Mouse (Mus musculus): ENCODE data around the gene Gtpbp1.
A peak's percentile ranks its signal among the peaks of the same experiment; 100 is the strongest.

Gtpbp1 gene

DNA sequence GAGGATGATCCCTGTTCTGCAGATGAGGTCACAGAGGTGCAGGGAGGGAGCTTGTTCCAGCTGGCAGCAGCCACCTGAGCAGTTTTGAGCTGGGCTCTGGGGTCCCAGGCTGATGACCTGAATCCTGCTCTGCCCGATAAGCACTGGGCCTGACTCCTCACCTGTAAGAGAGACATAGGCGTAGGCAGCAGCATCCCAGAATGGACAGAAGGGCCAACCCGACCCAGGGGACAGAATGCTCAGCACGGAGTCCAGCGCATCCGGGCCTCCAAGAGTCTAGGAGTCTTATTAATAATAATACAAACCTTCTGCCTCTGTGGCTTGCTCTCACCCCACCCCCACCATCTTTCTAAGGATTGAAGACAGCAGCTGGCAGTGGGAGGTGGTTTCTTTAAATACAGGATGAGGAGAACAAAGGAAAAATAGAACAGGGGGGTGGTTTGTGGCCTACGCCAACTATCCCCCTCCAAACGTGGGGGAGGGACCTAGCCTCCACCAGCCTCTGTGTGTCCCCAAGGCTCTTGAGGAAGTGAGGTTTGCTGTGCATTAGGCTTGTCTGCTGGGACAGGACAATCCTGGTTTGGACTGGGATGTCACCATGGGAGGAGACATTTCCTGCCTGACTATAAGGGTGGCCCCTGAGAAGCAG is 65.5 kb downstream of the Gtpbp1 start:
- peak; percentile 19 for DNase-seq

DNA sequence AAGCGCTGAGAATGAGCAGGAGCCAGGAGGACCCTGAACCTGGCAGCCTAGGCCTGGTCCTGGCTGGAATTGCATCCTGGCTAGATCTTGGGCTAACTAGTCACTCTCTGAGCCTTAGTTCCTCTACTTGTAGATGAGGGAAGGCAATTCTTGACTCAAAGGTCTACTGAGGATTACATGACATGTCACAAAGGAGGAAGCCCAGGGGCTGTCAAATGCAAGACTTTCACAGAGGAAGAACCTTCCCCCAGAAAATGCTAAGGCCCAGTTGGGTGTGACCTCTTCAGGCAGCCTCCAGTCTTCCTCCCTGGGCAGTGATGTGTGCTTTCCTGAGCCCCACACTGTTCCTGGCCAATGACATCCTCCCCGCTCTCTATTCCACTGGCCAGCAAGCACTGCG is 66.5 kb downstream of the Gtpbp1 start:
- DNase-seq, result no peak

DNA sequence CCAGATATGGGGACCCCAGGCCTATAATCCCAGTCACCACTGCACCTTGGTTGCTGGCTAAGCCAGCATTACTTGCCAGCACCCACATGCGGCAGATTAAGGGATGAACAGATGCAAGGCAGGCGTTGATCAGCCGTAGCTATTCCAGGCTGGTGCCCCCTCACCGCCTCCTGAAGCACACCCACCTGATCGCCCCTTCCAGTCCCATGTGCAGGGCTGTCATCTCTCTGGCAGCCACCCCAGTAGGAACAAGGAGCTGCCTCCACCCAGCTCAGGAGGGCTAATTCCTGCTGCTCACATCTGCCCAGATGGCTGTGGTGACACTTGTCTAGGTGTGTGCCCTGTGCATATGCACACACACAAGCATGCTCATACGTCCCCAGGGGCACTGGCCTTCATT is 70.3 kb downstream of the Gtpbp1 start:
- DNase-seq, result no peak

DNA sequence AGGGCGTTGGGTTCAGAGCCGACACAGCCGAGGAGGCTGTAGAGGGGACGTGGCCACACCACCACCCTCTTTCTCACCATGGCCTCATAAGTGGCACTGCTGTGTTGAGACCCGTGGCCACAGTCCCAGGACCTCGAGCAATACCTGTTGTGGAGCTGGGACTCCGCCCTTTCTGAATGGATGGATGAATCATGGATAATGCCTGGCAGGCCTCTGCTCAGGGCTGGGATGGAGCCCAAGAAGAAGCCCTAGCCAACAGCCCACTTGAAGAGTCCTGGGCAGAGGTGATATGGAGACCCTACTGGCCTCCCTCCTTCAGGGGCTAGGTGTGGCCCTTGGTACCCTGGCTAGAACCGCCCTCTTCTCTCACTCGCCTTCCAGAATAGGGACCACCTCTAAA is 72.4 kb downstream of the Gtpbp1 start:
- DNase-seq, result no peak

DNA sequence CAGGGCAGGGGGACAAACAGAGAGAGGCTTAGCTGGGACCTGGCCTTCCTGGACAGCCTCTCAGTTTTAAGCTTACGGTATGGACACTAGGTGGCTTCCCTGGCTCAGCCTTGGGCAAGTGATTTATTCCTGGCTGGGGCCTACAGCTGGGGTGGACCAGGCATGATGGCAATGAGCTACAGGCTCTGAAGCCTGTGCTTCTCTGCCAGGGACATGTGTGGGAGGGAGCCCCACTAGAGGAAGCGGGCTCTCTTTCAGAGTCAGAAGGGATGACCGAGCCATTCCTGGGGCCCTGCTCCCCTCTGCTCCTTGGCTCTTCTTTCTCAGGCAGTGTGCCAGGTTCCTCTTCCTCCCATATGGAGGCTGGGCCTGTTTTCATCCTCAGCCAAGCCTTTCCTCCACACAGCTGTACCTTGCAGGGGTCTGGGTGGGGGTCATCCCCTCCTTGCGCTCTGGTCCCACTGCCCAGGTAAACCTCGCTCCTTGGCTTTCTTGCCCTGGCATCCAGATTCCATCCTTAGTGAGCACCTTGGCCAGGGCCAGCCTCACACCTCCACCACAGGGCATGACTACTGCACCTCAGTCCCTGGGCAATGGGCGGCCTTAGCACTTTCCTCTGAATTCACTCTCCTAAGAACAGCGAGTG is 73.1 kb downstream of the Gtpbp1 start:
- no peak for DNase-seq

DNA sequence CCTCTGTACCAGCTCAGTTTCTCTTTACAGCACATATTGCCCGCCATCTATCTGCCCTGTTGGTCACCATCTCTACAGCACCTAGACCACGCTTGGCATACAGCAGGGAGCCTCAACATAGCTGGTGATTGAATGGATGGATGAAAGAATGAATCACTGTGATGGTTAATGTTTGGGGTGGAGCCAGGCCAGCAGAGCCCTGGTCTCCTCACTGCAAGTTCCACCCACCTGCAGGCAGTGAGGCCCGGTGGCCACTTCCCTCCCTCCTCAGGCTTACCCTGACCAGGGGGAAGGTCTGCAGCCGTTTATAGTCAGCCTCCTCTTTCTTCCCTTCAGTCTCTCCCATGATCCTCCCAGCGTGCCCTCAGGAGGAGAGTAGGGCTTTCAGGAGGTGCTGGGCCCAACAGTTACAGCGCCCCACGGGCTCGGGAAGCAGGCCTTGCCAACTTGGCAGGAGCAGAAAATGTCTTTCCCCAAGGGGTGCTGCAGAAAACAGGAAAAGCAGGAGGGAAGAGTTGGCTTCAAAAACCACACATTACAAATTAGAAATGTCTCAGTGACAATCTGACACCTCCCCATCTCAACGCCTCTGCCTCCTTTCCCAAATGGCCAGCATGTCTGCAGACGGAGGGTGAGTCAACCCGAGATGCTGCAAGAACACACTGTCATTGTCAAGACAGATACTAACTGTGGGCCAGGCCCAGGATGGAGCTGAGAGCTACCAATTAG is 74.1 kb downstream of the Gtpbp1 start:
- no peak for DNase-seq

DNA sequence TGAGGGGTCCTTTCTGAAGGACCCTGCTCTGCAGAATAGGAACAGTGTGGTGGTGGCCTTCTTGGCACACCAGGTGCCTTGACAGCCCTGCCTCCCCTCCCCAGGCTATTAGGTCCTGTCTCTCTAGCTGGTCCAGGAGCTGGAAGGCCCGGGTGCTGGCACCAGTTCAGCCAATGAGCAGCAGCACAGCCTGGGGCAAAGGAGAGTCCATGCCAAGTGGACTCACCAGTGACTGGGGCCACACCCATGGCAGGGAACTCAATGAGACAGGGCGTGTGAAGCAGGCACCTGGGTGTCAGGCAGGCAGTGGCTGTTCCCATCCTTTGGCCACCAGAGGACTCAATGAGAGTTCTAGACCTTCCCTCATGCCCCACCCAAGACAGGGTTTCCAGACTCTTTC is 74.7 kb downstream of the Gtpbp1 start:
- no peak for DNase-seq

DNA sequence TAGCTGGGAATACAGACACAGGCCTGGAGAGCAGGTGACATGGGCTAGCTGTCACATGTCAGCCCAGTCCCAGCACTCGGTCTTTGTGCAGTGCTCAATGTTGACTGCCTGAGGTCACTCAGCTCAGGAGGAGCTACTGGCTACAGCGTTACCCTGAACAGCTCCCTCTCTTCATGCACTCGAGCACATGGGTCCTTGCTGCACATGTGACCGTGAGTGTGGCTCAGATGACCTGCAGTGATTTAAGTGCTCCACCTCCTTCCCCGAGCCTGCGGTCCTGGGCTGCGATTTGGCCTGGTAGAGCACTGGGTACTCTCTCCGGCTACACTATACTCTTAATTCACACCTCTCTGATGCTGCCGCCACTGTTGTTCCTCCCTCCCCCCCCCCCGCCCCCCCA is 75.5 kb downstream of the Gtpbp1 start:
- DNase-seq, result no peak

DNA sequence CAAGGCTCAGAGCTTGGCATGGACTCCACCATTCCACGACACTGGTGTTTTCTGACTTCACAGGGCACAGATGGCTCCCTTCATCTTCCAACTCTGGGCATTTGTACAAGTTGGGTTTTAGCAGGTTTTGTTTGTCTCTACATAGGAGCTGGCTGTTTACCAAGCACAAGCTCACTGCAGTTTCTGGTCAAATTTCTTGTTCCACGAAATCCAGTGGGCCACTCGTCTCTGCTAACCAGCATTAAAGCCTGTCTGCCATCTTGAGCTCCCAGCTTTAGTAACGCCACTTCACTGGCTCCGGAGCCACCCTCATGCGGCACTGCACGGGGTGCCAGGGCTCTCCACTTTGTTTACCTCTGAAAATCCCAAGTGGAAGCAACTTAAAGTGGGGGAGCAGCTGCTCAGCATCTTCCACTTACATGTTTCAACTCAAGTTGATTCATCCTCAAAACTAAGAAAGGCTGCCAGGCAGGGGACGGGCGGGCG is 76.0 kb downstream of the Gtpbp1 start:
- no peak for DNase-seq

DNA sequence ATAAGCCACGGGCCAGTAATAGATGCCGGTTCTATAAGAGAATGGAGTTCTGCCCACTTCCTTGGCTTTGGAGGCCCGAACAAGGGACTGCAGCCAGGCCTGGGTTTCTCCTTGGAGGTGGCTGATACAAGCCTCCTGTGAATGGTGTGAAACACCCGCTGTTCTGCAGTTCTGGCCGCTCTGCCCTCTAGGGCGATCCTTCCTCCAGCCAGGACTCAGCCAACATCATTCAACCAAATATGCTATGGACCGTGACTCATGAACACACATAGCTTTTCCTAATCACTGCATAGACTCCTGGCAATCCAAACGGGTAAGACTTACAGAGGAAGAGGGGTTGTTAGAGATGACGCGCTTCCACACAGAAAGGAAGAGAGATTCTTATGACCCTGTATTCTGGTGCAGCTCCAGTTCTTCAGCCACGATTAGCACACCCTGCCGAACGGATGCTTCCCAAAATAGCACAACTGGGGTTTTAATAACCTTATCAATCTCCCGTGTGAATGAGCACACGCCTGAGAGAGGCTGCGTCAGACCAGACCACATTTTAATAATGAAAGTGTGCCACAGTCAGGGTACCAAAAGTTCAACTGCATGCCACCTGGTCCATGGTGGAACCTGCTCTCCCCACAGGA is 76.8 kb downstream of the Gtpbp1 start:
- DNase-seq, result no peak

DNA sequence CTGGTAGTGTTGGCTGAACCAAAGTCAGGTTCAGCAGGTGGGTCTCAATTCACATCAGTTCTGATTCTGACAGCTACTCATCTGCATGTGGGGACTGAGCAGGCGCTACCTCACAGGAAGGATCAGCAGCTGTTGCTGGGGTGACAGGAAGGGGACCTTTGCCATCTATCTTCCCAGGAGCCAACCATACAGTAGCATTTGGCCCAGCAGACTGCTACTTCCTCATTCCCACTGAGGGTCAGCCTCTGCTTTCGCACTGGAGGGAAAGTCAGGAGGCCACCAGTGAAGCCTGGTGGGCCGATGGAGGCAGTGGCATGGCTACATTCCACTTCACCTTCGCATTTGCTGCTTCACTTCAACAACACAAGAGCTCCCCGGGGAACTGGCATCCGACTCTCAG is 77.7 kb downstream of the Gtpbp1 start:
- no peak for DNase-seq

DNA sequence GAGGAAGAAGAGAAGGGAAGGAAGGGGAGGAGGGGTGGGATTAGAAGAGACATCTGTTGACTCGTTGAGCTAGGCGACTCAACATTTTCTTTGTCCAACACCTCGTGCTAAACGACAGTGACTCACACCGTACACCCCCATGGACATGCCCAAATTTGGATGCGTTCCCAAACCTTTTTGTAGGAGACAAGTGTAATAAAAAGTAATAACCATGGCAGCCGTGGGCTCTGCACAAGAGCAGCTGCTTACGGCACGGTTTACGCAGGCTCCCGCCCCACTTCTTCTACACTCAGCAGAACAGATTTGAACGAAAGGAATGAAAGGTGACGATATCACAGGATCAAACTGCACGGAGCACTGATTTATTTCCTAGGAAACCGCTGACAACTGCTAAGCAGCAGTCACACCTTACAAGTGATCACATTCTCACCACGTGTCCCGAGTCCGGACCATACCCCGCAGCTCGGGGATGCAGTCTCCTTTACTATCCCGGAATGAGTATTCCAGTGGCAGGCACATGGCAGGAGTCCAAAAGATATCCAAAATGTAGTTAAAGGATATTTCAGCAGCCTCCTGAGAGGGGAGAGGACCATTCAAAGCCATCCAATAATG is 80.1 kb downstream of the Gtpbp1 start:
- no peak for DNase-seq

All from retina, postnatal 1 day (tissue).